Mouse (Mus musculus) erythroblast, embryonic 14.5 days (primary cell): ENCODE measurements around the gene Trim34a.

Experiments used
- GATA1 ChIP-seq: IDR thresholded peaks from 2 replicates; pipeline ENCODE4 v1.6.1; 2012; ENCODE audit warnings: low read length, inconsistent platforms, mixed read lengths
- TAL1 ChIP-seq: IDR thresholded peaks from 3 replicates; pipeline ENCODE4 v1.6.1; 2012; ENCODE audit warnings: low read length, inconsistent platforms, mixed read lengths

GRCm38 (mm10) chr7:104243616-104244015, 641 bp upstream of the Trim34a start:
- TF ChIP-seq GATA1 (no peak), TAL1 (no peak)
